Comparison of ENCODE assay signal across 14 mouse cellular contexts in genomic region chr2:124620470-124620869, GRCm38 (mm10).
"Had no signal": no experiment of that assay in that cellular context is flagged by ENCODE, and none has a peak within 500 bp of the region (broad histone marks: within the 10 kb centered on the region; RNA-seq: fewer than 3 reads in every experiment).

No protein-coding gene starts in this region.

- H3K27ac ChIP-seq: kidney, embryonic 15.5 days; limb, embryonic 15.5 days; liver, embryonic 12.5 days; lung, embryonic 15.5 days; midbrain, embryonic 10.5 days; neural tube, embryonic 15.5 days; stomach, postnatal 0 days had no signal

- H3K4me3 ChIP-seq: kidney, embryonic 15.5 days; limb, embryonic 15.5 days; liver, embryonic 12.5 days; lung, embryonic 15.5 days; midbrain, embryonic 10.5 days; myocyte; neural tube, embryonic 15.5 days had no signal

- DNase-seq: kidney, postnatal 14 days; lung, postnatal 14 days; midbrain, embryonic 14.5 days; right cerebral cortex, adult 18-20 months; right cerebral cortex, postnatal 25 days; thymus, postnatal 4 days had no signal
